29 mouse cellular contexts compared by ENCODE assay signal in genomic region chrX:104478041-104478440, GRCm38 (mm10). TPM values are rescaled to one million over a fixed set of nuclear protein-coding genes. Genes with fewer than 3 reads are reported as not detected.
DNase-seq lines count a peak whose midpoint lies in the region; ATAC-seq and TF ChIP-seq lines count a peak whose summit lies in the region.
"Had no signal": no experiment of that assay in that cellular context is flagged by ENCODE, and none has a peak within 500 bp of the region (broad histone marks: within the 10 kb centered on the region; RNA-seq: fewer than 3 reads in every experiment).

No protein-coding gene starts in this region.

- no peak overlapping the region for H3K9ac ChIP-seq in lung, embryonic 14.5 days
- H3K9ac ChIP-seq in lung, postnatal 0 days (replicated peaks; ENCODE audit: low read depth): no peak overlapping the region
- H3K9ac ChIP-seq in CH12.LX (ENCODE audit: insufficient read depth, low read depth): no peak overlapping the region
- H3K9ac ChIP-seq: embryonic facial prominence, embryonic 15.5 days; heart, embryonic 12.5 days; liver, embryonic 15.5 days; midbrain, embryonic 15.5 days; neural tube, embryonic 12.5 days; stomach, embryonic 15.5 days had no signal

- WGBS in lung, embryonic 14.5 days: 13% methylated on average over 2 of the region's 2 CpGs
- 11% methylated on average over 2 of the region's 2 CpGs for WGBS in lung, postnatal 0 days

- in situ Hi-C loops in CH12.LX (cut with MboI; ENCODE audit: low pct_ligation_motif_present, low pct_unique_long_range_greater_than_20kb, low sequenced_read_pairs): no loop called here

- H3K4me1 ChIP-seq in lung, embryonic 14.5 days (ENCODE audit: insufficient read depth): no peaks in the 10 kb centered on the region
- H3K4me1 ChIP-seq in lung, postnatal 0 days (ENCODE audit: insufficient read depth, low read depth, low read length): no peaks in the 10 kb centered on the region
- H3K4me1 ChIP-seq in CH12.LX (ENCODE audit: control insufficient read depth in 1 of 2, insufficient read depth in 2 of 2): peaks cover 3 to 16% of the 10 kb centered on the region in 2 experiments; a peak in 3 of 4 replicates
- H3K4me1 ChIP-seq: embryonic facial prominence, embryonic 15.5 days; heart, embryonic 12.5 days; limb, embryonic 10.5 days; liver, embryonic 15.5 days; midbrain, embryonic 15.5 days; neural tube, embryonic 12.5 days; stomach, embryonic 15.5 days had no signal

- dilution Hi-C loops in CH12.LX (cut with MboI; ENCODE audit: extremely low pct_ligation_motif_present, extremely low pct_unique_long_range_greater_than_20kb, low sequenced_read_pairs): no loop called here

- peak overlapping the region; percentile 58; the same call in 1 of the 2 replicates for H3K27ac ChIP-seq in lung, embryonic 14.5 days (ENCODE audit: low read depth)
- H3K27ac ChIP-seq in lung, postnatal 0 days (ENCODE audit: low read length): no peak overlapping the region
- no peak overlapping the region for H3K27ac ChIP-seq in CH12.LX (ENCODE audit: insufficient read depth, low read depth)
- H3K27ac ChIP-seq in left cerebral cortex, adult 2 months: no peak overlapping the region
- H3K27ac ChIP-seq: embryonic facial prominence, embryonic 15.5 days; hindbrain, postnatal 0 days; limb, embryonic 10.5 days; liver, embryonic 15.5 days; midbrain, embryonic 15.5 days; neural tube, embryonic 12.5 days; stomach, embryonic 15.5 days had no signal

- no peak for TF ChIP-seq CTCF in lung, embryonic 14.5 days (IDR thresholded peaks at IDR 0.05; ENCODE audit: low read depth)
- TF ChIP-seq CTCF in lung, postnatal 0 days (IDR thresholded peaks at IDR 0.05): no peak
- TF ChIP-seq CTCF in CH12.LX (conservative IDR thresholded peaks at IDR 0.05 in 1 of 2, IDR thresholded peaks at IDR 0.05 in 1 of 2; ENCODE audit: low read depth in 2 of 2, low read length in 2 of 2): no peak
- no peak for TF ChIP-seq CTCF in left cerebral cortex, adult 2 months (IDR thresholded peaks at IDR 0.05)

- H3K4me2 ChIP-seq in lung, embryonic 14.5 days: no peak overlapping the region
- H3K4me2 ChIP-seq in lung, postnatal 0 days (replicated peaks; ENCODE audit: low read depth, low read length): no peak overlapping the region
- no peak overlapping the region for H3K4me2 ChIP-seq in CH12.LX (ENCODE audit: insufficient read depth, low read depth, poor library complexity, severe bottlenecking)
- H3K4me2 ChIP-seq: embryonic facial prominence, embryonic 15.5 days; heart, embryonic 12.5 days; liver, embryonic 15.5 days; midbrain, embryonic 15.5 days; neural tube, embryonic 12.5 days; stomach, embryonic 15.5 days had no signal

- H3K4me3 ChIP-seq in lung, embryonic 14.5 days (ENCODE audit: low read depth, low read length): no peak overlapping the region
- H3K4me3 ChIP-seq in lung, postnatal 0 days (ENCODE audit: low read depth, low read length): no peak overlapping the region
- H3K4me3 ChIP-seq in CH12.LX (replicated peaks in 1 of 3; ENCODE audit: low read depth in 2 of 3, low read length in 2 of 3, poor library complexity in 1 of 3): no peak overlapping the region
- H3K4me3 ChIP-seq in left cerebral cortex, adult 2 months: no peak overlapping the region
- H3K4me3 ChIP-seq: embryonic facial prominence, embryonic 15.5 days; heart, embryonic 12.5 days; limb, embryonic 10.5 days; liver, embryonic 15.5 days; megakaryocyte, embryonic 14.5 days; midbrain, embryonic 15.5 days; neural tube, embryonic 12.5 days; stomach, embryonic 15.5 days had no signal

- no peaks in the 10 kb centered on the region for H3K36me3 ChIP-seq in lung, embryonic 14.5 days (ENCODE audit: insufficient read depth)
- no peaks in the 10 kb centered on the region for H3K36me3 ChIP-seq in lung, postnatal 0 days (ENCODE audit: insufficient read depth, low read length)
- H3K36me3 ChIP-seq in CH12.LX (replicated peaks in 1 of 2; ENCODE audit: control insufficient read depth in 1 of 2, insufficient read depth in 1 of 2, low read length in 1 of 2): no peaks in the 10 kb centered on the region
- no peaks in the 10 kb centered on the region for H3K36me3 ChIP-seq in splenic B cell, adult 2 months (ENCODE audit: control insufficient read depth, insufficient read depth, low read length, poor library complexity, severe bottlenecking)
- H3K36me3 ChIP-seq: embryonic facial prominence, embryonic 15.5 days; G1E; heart, embryonic 12.5 days; limb, embryonic 10.5 days; liver, embryonic 15.5 days; midbrain, embryonic 15.5 days; neural tube, embryonic 12.5 days; stomach, embryonic 15.5 days had no signal

- no peaks in the 10 kb centered on the region for H3K9me3 ChIP-seq in lung, embryonic 14.5 days (ENCODE audit: low read depth, low read length)
- H3K9me3 ChIP-seq in lung, postnatal 0 days (ENCODE audit: low read length): no peaks in the 10 kb centered on the region
- H3K9me3 ChIP-seq in CH12.LX (replicated peaks; ENCODE audit: low read length): no peaks in the 10 kb centered on the region
- H3K9me3 ChIP-seq: embryonic facial prominence, embryonic 15.5 days; G1E; heart, embryonic 12.5 days; limb, embryonic 10.5 days; liver, embryonic 15.5 days; megakaryocyte, embryonic 14.5 days; midbrain, embryonic 15.5 days; neural tube, embryonic 12.5 days; stomach, embryonic 15.5 days had no signal

- no peak for TF ChIP-seq POLR2A in CH12.LX (IDR thresholded peaks at IDR 0.05; ENCODE audit: low read depth, low read length)

- peak; percentile 33 for DNase-seq in lung, embryonic 14.5 days
- DNase-seq in lung, postnatal 0 days (ENCODE audit: low spot score): no peak
- no peak for DNase-seq in CH12.LX (ENCODE audit: extremely low read depth)
- DNase-seq in R1 (ENCODE audit: low read depth, low spot score): peak; percentile 85
- peak; percentile 34 for DNase-seq in splenic B cell, adult 2 months (ENCODE audit: low read depth, low spot score)
- DNase-seq in frontal cortex, postnatal 36 days (ENCODE audit: low spot score in 2 of 2): no peak
- no peak for DNase-seq in left cerebral cortex, adult 2 months (ENCODE audit: extremely low spot score in 1 of 2, low spot score in 2 of 2)
- DNase-seq: adrenal gland, postnatal 25 days; cerebellum, adult 8-10 months; gastrocnemius, postnatal 10 days; heart, adult 11 months; heart, postnatal 10 days; liver; lung, postnatal 36 days; right cerebral cortex, postnatal 4 days; thymus, postnatal 25 days had no signal

- intact Hi-C loops in left cerebral cortex, adult 2 months (cut with DNase I): no loop called here

- no peak for TF ChIP-seq RAD21 in CH12.LX (IDR thresholded peaks at IDR 0.05; ENCODE audit: low read depth, low read length)

- no peak for TF ChIP-seq EP300 in lung, postnatal 0 days (IDR thresholded peaks at IDR 0.05)
- peak; percentile 36; the same call in 1 of the 2 replicates for TF ChIP-seq EP300 in CH12.LX (IDR thresholded peaks at IDR 0.05; ENCODE audit: low read length)

- no peaks in the 10 kb centered on the region for H3K27me3 ChIP-seq in lung, embryonic 14.5 days (ENCODE audit: insufficient read depth, low read length)
- H3K27me3 ChIP-seq in lung, postnatal 0 days (replicated peaks; ENCODE audit: insufficient read depth, low read length): no peaks in the 10 kb centered on the region
- no peaks in the 10 kb centered on the region for H3K27me3 ChIP-seq in CH12.LX (replicated peaks)
- no peaks in the 10 kb centered on the region for H3K27me3 ChIP-seq in splenic B cell, adult 2 months (ENCODE audit: control insufficient read depth, insufficient read depth, low read length, poor library complexity, severe bottlenecking)
- H3K27me3 ChIP-seq: stomach, embryonic 15.5 days had no signal

- no peak for ATAC-seq in lung, embryonic 14.5 days (ENCODE audit: insufficient read depth)
- no peak for ATAC-seq in lung, postnatal 0 days
- ATAC-seq: CD4-positive, CD25-positive, alpha-beta regulatory T cell, adult 4 months; forebrain, embryonic 14.5 days; hindbrain, postnatal 0 days; intestine, postnatal 0 days; midbrain, embryonic 15.5 days had no signal

- H3K79me2 ChIP-seq in CH12.LX (replicated peaks; ENCODE audit: control insufficient read depth, extremely low read depth, insufficient read depth, poor library complexity, severe bottlenecking): no peaks in the 10 kb centered on the region

TF ChIP-seq in CH12.LX, 34 proteins besides CTCF, POLR2A, EP300 and RAD21:
- TF ChIP-seq MXI1 (IDR thresholded peaks at IDR 0.05; ENCODE audit: low read depth, low read length): no peak
- TF ChIP-seq MYC (IDR thresholded peaks at IDR 0.05; ENCODE audit: low read depth, low read length): no peak
- TF ChIP-seq NELFE (IDR thresholded peaks at IDR 0.05; ENCODE audit: low read depth, low read length): no peak
- no peak for TF ChIP-seq PAX5 (IDR thresholded peaks at IDR 0.05; ENCODE audit: low read length)
- no peak for TF ChIP-seq IRF4 (IDR thresholded peaks at IDR 0.05; ENCODE audit: low read depth, low read length)
- no peak; the same call in 1 of the 2 replicates for TF ChIP-seq ZNF384 (IDR thresholded peaks at IDR 0.05; ENCODE audit: low read depth, low read length)
- TF ChIP-seq CHD2 (IDR thresholded peaks at IDR 0.05; ENCODE audit: low read length): no peak
- no peak for TF ChIP-seq USF2 (conservative IDR thresholded peaks at IDR 0.05; ENCODE audit: low read depth, low read length)
- no peak for TF ChIP-seq KAT2A (IDR thresholded peaks at IDR 0.05; ENCODE audit: insufficient replicate concordance, low read length)
- no peak for TF ChIP-seq RCOR1 (conservative IDR thresholded peaks at IDR 0.05; ENCODE audit: low read depth, low read length)
- TF ChIP-seq ELF1 (IDR thresholded peaks at IDR 0.05; ENCODE audit: low read depth, low read length): no peak
- no peak for TF ChIP-seq MAZ (IDR thresholded peaks at IDR 0.05; ENCODE audit: low read depth, low read length)
TF ChIP-seq in CH12.LX: peak in this region for 0.

RNA-seq across cellular contexts. Expression of gene Uprt, which starts 4.6 kb away (rescaled TPM):
- 2.9 and 3.1 TPM in 2 replicates for polyA plus RNA-seq in lung, embryonic 14.5 days (2014; fragmentation: Nextera tagmentation; extraction: Ambion mirVana)
- 0.53 and 0.80 TPM in 2 replicates for polyA plus RNA-seq in lung, postnatal 0 days (2015; fragmentation: Nextera tagmentation; extraction: Ambion mirVana)
- total RNA-seq in CH12.LX (2012; rRNA removed) (10.6 and 10.9 TPM in 2 replicates), CH12.LX (2014; rRNA removed) (5.3 and 6.4 TPM in 2 replicates)
- 6.5 TPM in 2 replicates for polyA plus RNA-seq in CH12.LX (2012; ENCODE audit: insufficient read length, low read depth)
- 10 to 100 TPM; 15.0 to 15.5 TPM for total RNA-seq in left cerebral cortex, adult 2 months (2021)

Comparison
In these comparisons a context has a peak if more than half of its experiments do, and no peak if none do; other contexts are left out.
1. DNase-seq: peak in lung, embryonic 14.5 days (single experiment), R1 (single experiment) and splenic B cell, adult 2 months (single experiment); none in lung, postnatal 0 days (single experiment), CH12.LX (single experiment), frontal cortex, postnatal 36 days (0 of 2) and left cerebral cortex, adult 2 months (0 of 2).